Mouse (Mus musculus) erythroblast, adult 5-6 weeks (primary cell): ENCODE results near the gene Itih3. TPM values are rescaled to one million over a fixed set of nuclear protein-coding genes. Genes with fewer than 3 reads are reported as not detected.
A peak's percentile ranks its signal among the peaks of the same experiment; 100 is the strongest.

ENCODE experiments used
- ATAC-seq: replicated peaks from 2 replicates; pipeline ENCODE4 v1.8.0; 2016; ENCODE audit warnings: moderate number of reproducible peaks, mild to moderate bottlenecking, moderate TSS enrichment, inconsistent platforms; ENCODE audit not compliant: poor library complexity, low FRiP score, severe bottlenecking
- total RNA-seq, 2 experiments: library from RNA; stranded (forward) in 1 of 2; stranded (reverse) in 1 of 2; fragments of 150-400 nt in 1 of 2; fragments of 200-764, 138-1000 nt in 1 of 2; gene quantifications; 2 replicates each; pipeline versions ENCODE4 v1.2.3 to v1.2.4; 2015 to 2017; ENCODE audit warnings: low replicate concordance in 2 of 2

The Itih3 gene
- not detected in 2 replicates for total RNA-seq (2015; ENCODE audit: low replicate concordance)
- total RNA-seq (2017; ENCODE audit: low replicate concordance): not detected in 2 replicates

DNA sequence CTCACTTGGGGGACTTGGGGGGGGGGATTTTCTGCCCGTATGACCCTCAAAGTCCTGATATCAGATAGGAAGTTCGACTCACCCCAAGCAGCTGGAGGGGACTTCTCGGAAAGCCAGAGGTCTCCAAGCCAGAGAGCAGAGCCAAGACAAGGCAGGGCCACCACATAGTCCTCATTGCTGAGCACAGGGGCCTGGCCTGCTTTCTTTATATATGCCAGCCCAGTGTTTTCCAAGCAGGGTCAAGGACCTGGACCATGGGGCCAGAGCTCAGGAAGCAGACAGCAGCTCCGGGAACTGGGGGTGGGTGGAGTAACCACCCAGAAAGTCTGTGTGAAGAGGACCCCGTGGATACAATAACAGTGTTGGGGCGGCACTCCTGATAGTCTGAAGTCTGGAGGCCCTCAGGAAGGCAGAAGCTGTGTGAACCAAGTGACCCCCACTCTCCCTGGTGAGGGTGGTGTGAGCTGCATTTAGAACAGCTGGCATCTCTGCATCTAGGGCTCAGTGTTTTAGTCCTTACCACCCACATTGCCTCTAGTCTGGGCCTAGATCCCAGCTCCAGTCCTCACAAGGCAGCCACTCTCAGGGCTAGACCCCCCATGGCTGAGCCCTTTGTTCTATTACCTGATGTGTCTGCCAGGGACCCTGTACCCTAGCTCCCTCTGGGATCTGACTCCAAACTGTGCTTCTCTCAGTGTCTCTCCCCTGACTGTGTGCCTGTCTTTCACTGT is at the start of gene Itih3:
Itih3 (minus strand) TSS at position 386 of the 731 bp plus-strand sequence.
- ATAC-seq: no peak

DNA sequence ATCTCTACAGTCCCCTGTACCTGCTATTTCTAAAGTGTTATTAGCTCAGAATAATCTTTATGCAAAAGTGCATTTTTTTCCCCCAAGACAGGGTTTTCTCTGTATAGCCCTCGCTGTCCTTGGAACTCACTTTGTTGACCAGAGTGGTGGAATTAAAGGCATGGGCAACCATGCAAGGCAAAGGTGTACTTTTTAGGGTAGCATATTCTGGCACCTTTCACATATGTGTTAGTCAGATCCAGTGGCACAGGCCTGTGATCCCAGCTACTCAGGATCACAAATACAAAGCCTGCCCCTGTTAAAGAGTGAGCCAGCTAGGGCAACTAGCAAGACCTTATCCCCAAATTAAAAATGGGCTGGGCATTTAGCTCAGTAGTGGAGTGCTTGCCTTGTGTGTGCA is 36.8 kb upstream of the Itih3 start:
- no peak for ATAC-seq

DNA sequence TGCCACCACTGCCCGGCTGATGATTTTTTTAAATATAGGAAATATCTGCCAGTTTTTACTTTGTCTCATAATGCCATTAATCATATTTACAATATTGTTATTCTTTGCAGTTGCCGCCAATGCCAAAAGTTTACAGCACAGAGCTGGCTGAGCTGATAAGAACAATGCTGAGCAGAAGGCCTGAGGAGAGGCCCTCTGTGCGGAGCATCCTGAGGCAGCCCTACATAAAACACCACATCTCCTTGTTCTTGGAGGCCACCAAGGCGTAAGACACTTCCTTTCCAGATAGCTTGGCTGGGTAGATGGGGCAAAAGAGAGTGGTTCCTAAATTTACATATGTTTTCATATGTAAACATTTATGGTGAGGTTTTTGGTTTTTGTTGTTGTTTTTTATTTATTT is 35.5 kb upstream of the Itih3 start:
- peak; percentile 72; the same call in 1 of the 2 replicates for ATAC-seq

DNA sequence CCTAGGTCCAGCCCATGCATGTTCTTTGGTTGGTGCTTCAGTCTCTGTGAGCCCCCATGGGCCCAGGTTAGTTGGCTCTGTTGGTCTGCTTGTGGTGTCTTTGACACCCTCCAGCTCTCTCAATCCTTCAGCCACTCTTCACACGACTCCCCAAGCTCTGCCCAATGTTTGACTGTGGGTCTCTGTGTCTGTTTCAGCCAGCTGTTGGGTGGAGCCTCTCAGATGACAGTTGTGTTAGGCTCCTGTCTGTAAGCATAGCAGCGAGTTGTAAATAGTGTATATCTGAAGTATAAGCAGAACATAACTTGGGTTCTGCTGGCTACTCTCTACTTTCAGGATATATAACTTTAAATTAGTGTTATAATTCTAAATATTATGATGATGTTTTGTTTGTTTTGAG is 35.0 kb upstream of the Itih3 start:
- ATAC-seq: peak; percentile 64; the same call in 1 of the 2 replicates

DNA sequence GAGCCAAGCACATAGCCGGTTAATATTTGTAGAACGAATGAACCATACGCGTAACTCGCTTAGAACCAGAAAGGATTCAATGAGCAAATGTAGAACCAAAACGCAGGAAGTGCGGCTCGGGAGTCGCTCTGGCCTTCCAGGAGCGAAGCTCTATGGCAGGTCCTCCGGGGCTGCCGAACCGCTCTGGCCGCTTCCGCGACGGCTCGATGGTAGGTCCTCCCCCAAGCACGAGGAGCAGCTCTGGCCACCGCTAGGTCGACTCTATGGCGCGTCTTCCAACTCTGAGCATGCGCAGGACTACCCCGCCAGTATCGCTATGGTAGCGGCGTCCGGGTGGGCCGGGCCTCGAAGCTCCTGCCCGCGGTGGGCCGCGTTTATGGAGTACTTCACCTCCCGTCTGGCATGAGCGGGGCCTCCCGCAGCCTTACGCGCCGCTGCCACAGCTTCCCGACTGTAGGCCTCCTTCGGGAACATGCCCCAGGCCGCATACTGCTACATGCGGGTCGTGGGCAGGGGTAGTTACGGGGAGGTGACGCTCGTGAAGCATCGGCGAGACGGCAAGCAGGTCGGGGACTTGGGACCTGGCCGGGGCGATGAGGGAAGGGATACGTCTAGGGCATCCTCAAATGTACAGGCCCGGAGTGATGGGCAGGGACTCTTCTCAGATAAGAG is 27.7 kb upstream of the Itih3 start, which contains the start of gene Nek4:
Nek4 (plus strand) TSS at position 224 of the 672 bp plus-strand sequence.
- peak; percentile 99 for ATAC-seq

DNA sequence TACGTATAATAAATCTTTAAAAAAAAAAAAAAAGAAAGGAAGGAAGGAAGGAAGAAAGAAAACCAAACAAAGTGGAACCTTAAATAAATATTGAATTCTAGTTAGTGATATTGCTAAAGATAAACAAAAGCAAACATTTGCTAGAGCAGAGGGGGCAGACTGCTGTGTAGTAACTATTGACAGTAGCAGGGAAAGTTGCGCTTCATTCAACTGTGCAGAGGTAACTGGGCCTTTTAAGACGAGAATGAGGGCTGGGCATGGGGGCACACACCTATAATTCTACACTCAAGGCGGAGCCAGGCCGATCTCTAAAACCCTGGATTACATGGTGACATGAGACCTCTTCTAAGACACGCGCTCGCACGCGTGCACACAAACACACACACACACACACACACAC is 26.4 kb upstream of the Itih3 start:
- ATAC-seq: no peak

DNA sequence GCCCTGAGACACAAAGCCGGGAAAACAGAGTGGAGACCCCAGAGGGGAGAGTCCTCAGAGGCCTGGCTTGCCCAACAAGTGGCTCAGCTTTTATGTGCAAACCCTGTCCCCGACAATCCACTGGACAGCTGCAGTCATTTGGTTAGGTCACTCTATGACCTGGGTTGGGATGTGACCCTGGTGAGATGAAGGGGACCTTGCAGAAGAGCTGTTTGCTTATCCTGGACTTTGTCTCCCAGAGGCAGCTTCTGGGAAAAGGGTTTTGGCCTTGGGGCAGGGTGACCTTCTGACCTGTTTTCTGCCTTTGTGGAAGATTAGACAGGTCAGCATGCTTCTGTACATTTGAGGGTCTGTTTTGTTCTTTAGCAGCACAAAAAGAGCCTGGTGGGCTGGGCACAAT is 21.2 kb upstream of the Itih3 start:
- ATAC-seq: no peak

DNA sequence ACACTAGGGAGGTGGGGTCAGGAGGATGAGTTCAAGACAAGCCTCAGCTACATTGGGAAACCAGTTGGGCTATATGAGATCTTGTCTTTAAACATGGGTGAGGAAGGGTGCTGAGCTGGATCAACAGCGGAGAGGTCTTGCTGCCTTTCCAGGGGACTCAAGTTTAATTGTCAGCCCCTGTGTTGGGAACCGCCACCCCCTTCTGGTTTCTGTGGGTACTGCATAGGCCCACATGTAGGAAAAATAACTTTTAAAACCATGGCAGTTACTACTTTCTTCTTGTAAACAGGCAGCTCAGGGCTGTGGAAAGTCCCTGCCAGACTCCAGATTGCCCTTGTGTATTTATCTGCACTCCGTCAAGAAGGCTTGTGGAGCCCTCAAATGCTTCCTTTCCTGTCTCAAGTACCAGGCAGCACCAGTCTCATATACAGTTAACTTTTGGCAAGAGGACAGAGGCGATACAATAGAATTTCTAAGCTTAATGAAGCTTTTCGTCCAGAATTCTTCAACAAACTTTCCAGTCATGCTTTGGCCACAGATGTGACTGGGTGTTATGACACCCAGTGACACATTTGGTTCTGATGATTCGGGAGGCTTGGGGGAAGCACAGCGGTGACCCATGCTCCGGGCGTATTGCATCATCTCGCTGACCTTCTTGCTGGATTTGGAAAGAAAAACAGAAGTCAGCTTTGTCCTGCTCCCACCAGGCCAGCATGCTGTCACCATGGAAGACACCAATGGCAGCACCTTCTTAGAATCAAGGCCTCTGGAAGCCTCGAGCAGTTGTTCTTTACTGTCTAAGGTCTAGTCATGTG is 20.5 kb upstream of the Itih3 start:
- peak; percentile 37 for ATAC-seq

DNA sequence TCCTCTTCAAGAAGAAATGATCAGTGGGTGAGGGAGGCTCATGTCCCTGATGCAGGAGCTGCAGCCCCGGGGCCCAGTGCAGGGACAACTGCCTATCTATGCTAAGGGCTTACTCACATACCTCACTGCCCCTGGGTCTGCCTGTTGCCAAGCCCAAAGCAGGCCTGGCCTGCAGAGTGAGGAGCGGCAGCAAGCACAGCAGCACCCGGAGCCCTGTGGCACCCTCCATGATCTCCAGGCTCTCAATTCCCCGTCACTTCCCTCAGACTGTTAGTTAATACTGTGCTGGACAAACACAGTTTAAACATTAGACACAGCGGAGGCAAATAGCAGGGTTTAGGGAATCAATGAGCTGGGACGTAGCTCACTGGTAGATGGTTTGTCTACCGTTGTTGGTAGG is 19.5 kb upstream of the Itih3 start, which contains the start of gene Itih1:
Itih1 (minus strand) TSS at position 252 of the 400 bp plus-strand sequence.
- ATAC-seq: no peak

DNA sequence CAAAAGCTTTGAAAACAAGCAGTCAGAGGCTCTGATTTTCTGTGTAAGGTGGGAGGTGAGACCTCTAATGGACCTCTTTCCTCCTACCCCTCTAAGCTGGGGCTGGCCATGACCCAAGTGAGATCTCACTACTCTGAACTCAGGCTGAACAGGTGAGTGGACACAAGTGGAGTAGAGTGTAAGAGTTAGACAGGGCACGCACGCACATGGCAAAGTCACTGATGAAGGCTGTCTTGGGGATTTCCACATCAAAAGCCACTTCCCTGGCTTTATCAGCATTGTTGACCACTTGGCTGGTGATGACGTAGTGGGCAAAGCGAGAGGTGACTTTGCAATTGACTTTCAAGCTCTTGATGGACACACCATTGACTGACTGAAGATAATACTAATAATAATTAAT is 18.7 kb upstream of the Itih3 start:
- no peak for ATAC-seq

DNA sequence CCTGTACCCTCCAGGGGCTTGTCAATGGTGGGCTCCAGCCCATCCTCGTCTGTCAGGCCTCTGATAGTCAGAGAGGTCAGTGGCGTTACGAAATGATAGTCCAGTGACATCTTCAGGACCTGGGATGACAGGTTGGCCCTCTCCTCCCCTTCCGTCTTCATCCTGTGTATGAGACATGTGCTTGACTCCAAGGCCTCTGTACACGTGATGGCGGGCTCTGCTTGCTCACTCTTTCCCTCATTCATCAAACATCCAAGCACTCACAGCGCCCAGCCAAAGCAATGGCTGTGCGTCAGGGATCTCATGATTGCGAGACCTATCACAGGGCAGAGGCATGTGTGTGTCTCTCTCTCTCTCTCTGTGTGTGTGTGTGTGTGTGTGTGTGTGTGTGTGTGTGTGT is 9.8 kb upstream of the Itih3 start:
- ATAC-seq: no peak

DNA sequence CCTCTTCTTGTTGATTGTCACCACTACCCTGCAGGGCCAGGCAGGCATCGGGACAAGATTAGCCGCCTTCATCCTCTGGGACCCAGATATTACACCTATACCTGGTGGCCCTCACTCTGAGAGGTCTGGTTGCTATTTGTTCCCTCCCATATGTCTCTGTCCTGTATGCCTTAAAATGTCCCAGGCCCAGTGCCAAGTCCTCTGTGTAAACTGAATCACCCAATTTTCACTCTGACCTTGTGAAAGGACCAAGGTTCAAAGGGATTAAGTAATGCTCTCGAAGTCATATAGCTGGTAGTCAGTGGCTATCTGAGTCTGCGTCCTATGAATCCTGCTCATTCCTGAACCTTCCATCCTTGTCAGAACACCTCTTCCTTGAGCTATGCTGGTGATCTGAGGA is 6.8 kb upstream of the Itih3 start:
- no peak for ATAC-seq

DNA sequence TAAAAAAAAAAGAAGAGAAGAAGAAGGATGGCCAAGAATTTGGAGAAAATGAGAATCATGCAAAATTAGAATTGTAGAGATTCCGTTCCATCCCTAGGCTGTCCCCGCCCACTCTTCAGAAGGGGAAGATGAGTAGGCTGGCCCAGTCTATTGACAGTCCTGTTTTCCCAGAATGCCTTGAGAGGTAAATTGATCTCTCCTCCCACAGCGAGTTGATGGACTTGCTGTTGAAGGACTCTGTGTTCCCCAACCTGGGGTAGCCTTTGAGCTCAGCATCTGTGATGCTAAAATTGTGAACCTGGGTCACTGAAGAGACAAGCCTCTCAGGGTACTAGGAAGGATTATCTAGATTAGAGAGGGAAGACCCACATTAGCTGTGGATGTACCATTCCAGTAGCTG is 1.9 kb upstream of the Itih3 start:
- ATAC-seq: no peak

DNA sequence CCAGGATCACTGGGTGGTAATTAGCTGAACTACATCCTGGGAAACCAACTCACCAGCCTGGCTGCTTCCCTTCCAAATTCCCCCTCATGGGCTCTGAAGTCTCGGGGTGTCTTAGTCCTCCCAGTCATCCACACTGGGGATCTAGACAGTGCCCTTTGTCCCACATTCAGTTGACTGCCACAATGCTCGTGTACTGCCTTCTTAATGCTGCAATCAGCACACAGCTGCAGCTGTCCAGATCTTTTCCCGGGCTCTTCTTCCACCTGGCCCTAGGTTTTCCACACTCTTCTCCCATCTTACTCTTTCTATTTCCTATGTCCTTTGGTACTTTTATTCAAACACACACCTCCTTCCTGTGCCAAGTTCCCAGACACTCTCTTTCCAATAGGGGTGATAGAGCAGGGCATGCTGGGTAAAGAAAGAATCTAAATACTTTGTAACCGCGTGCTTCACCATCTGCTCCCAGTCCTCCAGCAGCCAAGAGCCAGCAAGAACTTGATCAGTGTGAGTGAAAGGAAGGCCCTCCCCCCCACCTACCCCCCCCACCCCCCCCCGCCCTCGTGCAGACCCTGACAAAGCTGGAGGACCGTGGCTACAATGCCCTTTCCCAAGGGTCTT is 1.4 kb downstream of the Itih3 start:
- no peak for ATAC-seq

DNA sequence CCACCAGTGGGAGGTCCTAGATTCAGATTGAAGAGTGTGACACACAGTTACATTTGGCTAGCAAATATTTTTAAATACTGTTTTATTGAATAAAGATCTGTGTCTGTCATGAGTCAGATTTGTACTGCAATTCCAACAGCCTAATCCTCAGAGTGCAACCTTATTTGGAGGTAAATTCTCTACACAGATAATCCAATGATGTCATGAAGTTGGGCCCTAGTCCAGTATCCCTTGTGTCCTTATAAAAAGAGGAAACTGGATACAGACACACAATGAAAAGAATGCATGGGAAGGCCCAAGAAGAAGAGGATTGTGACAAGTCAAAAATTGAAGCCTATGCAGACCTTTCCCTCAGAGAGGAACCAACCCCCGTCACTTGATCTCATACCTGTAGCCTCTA is 7.0 kb downstream of the Itih3 start:
- ATAC-seq: no peak

DNA sequence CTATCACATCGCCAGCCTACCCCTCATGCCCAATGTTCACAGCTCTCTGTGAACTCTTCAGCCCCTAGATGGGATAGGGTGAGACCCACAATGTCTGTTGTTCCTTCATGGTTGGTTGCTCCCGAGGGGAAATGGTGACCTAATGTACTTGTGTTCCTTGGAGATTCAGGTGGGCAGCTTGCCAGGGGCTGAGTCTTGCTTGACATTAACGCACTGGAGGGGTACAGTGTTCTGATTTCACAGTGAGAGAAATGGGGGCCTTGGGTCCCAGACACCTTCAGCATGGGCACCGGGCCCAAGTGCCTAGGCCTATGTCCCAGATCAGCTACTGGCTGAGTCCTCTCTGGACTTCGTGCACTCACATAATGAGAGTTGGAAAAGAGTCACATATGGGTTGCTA is 10.2 kb downstream of the Itih3 start:
- no peak for ATAC-seq

DNA sequence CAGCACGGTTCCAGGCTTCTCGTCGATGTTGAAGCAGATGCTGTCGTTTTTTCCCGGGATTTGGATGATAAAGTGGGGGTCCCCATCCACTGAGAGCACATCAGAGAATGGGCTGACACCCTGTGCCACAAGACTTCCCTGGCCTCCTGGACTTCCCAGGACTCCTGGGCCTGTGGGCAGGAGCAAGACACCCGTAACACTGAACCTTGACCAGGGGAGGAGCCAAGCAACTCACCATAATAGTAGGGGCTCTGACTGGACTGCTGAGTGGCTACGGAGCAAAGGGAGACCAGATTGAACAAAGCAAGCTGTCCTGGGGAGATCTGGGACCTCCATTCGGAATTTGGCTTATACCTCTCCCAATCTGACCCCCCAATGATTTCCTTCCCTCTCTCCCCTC is 10.9 kb downstream of the Itih3 start:
- ATAC-seq: no peak

DNA sequence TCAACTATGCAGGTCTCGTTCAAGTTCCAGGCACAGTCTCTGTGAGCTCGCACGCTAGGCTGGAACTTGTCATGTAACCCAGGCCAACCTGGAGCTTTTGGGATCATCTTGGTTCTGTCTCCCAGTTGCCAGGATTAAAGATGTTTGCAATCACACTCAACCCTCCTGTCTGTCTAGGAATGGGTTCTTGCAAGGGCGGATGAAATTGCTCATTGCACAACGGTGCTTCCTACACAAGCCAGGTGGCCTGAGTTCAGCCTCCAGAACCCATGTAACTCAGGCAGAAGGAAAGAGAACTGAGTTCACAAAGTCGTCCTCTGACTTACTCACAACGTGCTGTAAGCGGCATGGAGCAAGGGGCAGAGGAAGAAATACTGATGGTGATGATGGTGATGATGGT is 12.4 kb downstream of the Itih3 start:
- ATAC-seq: no peak

DNA sequence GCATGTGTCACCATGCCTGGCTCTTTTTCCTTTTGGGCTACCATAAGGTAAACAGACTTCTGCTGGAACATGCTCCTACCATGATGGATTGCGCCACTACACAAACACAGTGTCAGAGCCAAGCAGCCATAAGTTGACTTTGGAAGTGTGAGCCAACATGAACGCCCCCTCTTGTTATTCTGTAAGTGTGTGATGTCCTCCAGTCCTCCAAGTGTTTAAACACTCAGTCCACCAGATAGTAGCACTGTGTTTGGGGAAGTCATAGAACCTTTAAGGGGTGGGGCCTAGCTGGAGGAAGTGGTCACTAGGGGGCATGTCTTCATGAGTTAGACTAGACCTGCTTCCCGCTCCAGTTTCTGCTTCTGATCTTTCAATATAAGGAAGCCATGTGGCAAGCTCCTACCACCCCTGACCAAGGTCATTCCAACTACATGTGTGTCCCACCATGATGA is 15.7 kb downstream of the Itih3 start:
- no peak for ATAC-seq

DNA sequence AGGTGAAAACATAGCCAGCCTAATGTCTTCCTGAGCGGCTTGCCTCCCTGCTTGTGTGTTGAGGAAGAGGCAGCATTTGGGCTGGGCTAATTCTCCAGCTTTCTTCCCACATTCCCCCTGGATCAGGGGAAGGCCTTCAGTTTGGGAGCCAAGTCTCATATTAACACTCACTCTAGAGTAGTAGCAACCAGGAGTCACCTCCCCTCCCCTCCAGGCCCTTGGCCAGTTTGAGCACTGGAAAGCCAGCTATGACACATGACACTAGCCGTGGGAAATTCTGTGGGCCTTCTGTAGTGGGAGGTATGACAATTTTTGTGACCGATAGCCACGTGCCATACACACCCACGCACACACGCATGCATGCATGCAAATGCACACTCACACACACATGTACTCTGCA is 17.6 kb downstream of the Itih3 start:
- ATAC-seq: no peak
